Mouse (Mus musculus) brain, embryonic 14.5 days (tissue): ENCODE results near the gene Rps6ka4.

Experiments used
- CTCF ChIP-seq: fragments of 200-500 bp; IDR thresholded peaks from 2 replicates; pipeline ENCODE4 v1.5.1; 2012; ENCODE audit warnings: inconsistent platforms, mild to moderate bottlenecking, moderate library complexity, borderline replicate concordance; ENCODE audit not compliant: insufficient read depth, insufficient read length; ENCODE audit errors: extremely low read depth
- POLR2A ChIP-seq: fragments of 200-500 bp; IDR thresholded peaks from 2 replicates; pipeline ENCODE4 v1.6.1; 2012; ENCODE audit warnings: mild to moderate bottlenecking, inconsistent platforms, borderline replicate concordance; ENCODE audit not compliant: poor library complexity, insufficient read depth, insufficient read length, severe bottlenecking; ENCODE audit errors: extremely low read depth

DNA sequence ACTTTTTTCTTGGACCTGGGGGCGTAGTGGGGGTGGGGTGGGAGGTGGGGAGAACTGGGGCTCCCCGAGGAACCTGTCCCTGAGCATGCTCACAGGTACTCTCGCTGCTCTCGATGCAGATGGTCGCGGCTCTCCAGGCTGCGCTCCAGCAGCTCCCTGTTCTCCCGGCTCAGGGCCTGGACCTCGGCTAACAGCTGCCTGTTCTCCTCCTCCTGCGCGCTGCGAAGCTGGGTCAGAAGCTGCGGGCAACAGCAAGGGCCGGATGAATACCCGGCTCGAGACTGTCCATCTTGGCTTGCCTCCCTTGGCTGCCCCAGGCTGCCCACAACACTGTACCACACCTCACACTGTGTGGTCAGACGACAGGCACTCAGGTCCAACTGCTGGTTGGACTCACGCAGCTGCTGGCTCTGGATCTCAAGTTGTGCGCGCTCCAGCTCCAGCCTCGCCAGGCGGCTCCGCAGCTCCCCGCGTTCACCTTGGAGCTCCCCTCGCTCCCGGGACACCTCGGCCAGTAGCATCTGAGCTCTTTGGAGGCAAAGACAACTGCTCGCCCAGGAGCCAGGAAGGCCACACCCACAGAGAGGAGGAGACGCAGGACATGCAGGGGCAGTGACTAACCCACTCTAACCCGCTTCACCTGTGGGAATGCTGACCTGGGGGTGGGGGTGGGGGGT is 7.5 kb upstream of the Rps6ka4 start:
- TF ChIP-seq POLR2A, result no peak
- no peak for TF ChIP-seq CTCF
